Mouse (Mus musculus): ENCODE data around the gene Wdr66. TPM values are rescaled to one million over a fixed set of nuclear protein-coding genes. Genes with fewer than 3 reads are reported as not detected.
A peak's percentile ranks its signal among the peaks of the same experiment; 100 is the strongest.

The Wdr66 gene
- polyA plus RNA-seq, 1 experiment from 2014 or later, result 0.21 TPM

DNA sequence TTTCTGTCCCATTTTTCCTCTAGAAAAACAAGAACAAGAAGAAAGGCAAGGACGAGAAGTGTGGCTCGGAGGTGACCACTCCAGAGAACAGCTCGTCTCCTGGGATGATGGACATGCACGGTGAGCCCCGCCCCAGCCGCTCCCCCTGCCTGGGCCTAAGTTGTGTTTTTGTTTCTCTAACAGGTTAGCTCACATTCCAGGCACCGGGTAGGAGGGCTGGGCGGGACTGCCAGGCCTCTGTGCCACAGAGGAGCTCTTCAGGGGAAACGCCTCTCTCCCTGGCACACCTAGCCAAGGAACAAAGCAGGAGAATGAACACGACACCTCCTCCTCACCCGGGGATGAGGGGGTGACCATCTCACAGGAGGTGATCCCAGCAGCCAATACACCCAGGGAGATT is 104.0 kb downstream of the Wdr66 start:
- no peak overlapping the region for H3K4me2 ChIP-seq (ENCODE audit: low read depth, low read length)
- H3K27me3 ChIP-seq (ENCODE audit: insufficient read depth, low read length), result no peaks in the 10 kb centered on the region
- H3K9me3 ChIP-seq (ENCODE audit: low read length), result no peaks in the 10 kb centered on the region
- no peak overlapping the region for H3K4me3 ChIP-seq (ENCODE audit: low read depth, low read length)
- no peak overlapping the region for H3K27ac ChIP-seq (ENCODE audit: low read depth)
- peaks cover 50% of the 10 kb centered on the region for H3K36me3 ChIP-seq (replicated peaks; ENCODE audit: insufficient read depth, low read length)
- H3K4me1 ChIP-seq (ENCODE audit: insufficient read depth), result no peaks in the 10 kb centered on the region
- ATAC-seq (no peak), DNase-seq (no peak)
- TF ChIP-seq EP300 (IDR thresholded peaks at IDR 0.05; ENCODE audit: low read depth) (no peak), CTCF (IDR thresholded peaks at IDR 0.05; ENCODE audit: low read depth) (no peak)
- H3K9ac ChIP-seq (replicated peaks), result no peak overlapping the region
- 86% methylated on average over 11 of the region's 11 CpGs for WGBS (ENCODE audit: insufficient replicate concordance)

DNA sequence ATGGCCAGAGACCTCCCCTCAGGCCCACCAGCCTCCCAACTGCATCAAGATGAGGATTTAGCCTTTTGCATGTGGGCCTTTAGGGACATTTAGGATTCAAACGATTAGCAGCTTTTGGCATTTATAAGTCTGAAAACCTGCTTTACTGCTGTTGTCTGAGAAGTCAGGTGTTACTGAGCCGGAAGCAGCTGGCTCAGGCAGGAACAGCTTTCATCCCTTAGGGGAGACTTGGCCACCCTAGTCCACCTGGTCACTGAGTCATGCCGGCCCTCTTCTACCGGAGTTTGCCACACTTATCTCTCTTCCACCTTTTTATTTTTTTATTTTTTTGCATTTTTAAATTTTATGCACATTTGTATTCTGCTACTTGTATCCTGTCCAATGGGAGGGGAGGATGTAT is 105.4 kb downstream of the Wdr66 start:
- H3K27ac ChIP-seq (ENCODE audit: low read depth), result no peak overlapping the region
- DNase-seq (no peak), ATAC-seq (no peak)
- TF ChIP-seq CTCF (IDR thresholded peaks at IDR 0.05; ENCODE audit: low read depth), result no peak
- TF ChIP-seq EP300 (IDR thresholded peaks at IDR 0.05; ENCODE audit: low read depth), result no peak
- WGBS (ENCODE audit: insufficient replicate concordance), result 84% methylated on average over 4 of the region's 4 CpGs
- H3K9me3 ChIP-seq (ENCODE audit: low read length), result no peaks in the 10 kb centered on the region
- peaks cover 54% of the 10 kb centered on the region for H3K36me3 ChIP-seq (replicated peaks; ENCODE audit: insufficient read depth, low read length)
- H3K4me2 ChIP-seq (ENCODE audit: low read depth, low read length), result no peak overlapping the region
- H3K9ac ChIP-seq (replicated peaks), result no peak overlapping the region
- H3K27me3 ChIP-seq (ENCODE audit: insufficient read depth, low read length), result no peaks in the 10 kb centered on the region
- no peaks in the 10 kb centered on the region for H3K4me1 ChIP-seq (ENCODE audit: insufficient read depth)
- no peak overlapping the region for H3K4me3 ChIP-seq (ENCODE audit: low read depth, low read length)

DNA sequence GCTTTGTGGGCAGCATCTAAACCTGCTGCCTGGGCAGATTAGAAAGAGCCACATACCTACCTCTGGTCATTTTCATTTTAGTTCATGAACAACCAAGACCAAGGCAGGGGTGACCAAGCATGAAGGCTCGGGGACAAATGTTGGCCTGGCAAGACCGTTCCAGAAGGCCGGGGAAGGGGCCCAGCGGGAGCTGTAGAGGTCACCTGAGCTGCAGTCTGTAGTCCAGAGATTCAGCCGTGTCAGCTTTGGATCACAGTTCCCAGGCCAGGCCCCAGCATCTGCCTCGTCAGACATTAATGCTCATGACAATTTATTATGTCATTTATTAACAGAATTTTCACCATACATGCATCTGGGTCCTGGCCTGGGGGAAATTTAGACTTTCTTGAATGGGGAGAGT is 107.5 kb downstream of the Wdr66 start:
- no peak overlapping the region for H3K9ac ChIP-seq (replicated peaks)
- H3K27ac ChIP-seq (ENCODE audit: low read depth), result no peak overlapping the region
- H3K4me1 ChIP-seq (ENCODE audit: insufficient read depth), result no peaks in the 10 kb centered on the region
- no peak overlapping the region for H3K4me2 ChIP-seq (ENCODE audit: low read depth, low read length)
- no peaks in the 10 kb centered on the region for H3K27me3 ChIP-seq (ENCODE audit: insufficient read depth, low read length)
- ATAC-seq (no peak), DNase-seq (no peak)
- H3K9me3 ChIP-seq (ENCODE audit: low read length), result no peaks in the 10 kb centered on the region
- WGBS (ENCODE audit: insufficient replicate concordance), result 84% methylated on average over 6 of the region's 6 CpGs
- H3K4me3 ChIP-seq (ENCODE audit: low read depth, low read length), result no peak overlapping the region
- TF ChIP-seq CTCF (IDR thresholded peaks at IDR 0.05; ENCODE audit: low read depth) (no peak), EP300 (IDR thresholded peaks at IDR 0.05; ENCODE audit: low read depth) (no peak)
- peaks cover 58% of the 10 kb centered on the region for H3K36me3 ChIP-seq (replicated peaks; ENCODE audit: insufficient read depth, low read length)

DNA sequence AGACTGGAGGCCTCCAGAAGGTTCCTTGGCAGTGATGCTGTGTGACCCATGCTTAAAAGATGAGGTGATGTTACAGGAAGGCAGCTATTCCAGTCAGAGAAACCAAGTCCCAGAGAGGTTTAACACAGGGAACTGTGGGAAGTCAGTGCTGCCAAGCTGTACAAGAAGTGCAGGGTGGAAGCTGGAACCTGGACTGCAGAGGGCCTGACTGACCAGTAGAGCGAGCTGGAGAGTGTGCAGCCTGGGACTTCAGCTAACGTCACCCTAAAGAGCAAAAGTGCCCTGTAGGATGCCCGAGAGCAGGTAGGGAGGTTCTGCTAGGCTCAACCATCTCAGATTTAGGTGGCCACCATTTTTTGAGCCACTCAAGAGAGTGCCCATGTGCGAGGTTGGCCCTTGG is 111.0 kb downstream of the Wdr66 start:
- H3K36me3 ChIP-seq (replicated peaks; ENCODE audit: insufficient read depth, low read length), result peaks cover 42% of the 10 kb centered on the region
- TF ChIP-seq EP300 (IDR thresholded peaks at IDR 0.05; ENCODE audit: low read depth) (no peak), CTCF (IDR thresholded peaks at IDR 0.05; ENCODE audit: low read depth) (no peak)
- H3K9me3 ChIP-seq (ENCODE audit: low read length), result no peaks in the 10 kb centered on the region
- H3K4me2 ChIP-seq (ENCODE audit: low read depth, low read length), result no peak overlapping the region
- H3K27ac ChIP-seq (ENCODE audit: low read depth), result no peak overlapping the region
- DNase-seq, result no peak
- no peak overlapping the region for H3K4me3 ChIP-seq (ENCODE audit: low read depth, low read length)
- no peaks in the 10 kb centered on the region for H3K27me3 ChIP-seq (ENCODE audit: insufficient read depth, low read length)
- no peak for ATAC-seq
- H3K9ac ChIP-seq (replicated peaks), result no peak overlapping the region
- 81% methylated on average over 4 of the region's 4 CpGs for WGBS (ENCODE audit: insufficient replicate concordance)
- no peaks in the 10 kb centered on the region for H3K4me1 ChIP-seq (ENCODE audit: insufficient read depth)

DNA sequence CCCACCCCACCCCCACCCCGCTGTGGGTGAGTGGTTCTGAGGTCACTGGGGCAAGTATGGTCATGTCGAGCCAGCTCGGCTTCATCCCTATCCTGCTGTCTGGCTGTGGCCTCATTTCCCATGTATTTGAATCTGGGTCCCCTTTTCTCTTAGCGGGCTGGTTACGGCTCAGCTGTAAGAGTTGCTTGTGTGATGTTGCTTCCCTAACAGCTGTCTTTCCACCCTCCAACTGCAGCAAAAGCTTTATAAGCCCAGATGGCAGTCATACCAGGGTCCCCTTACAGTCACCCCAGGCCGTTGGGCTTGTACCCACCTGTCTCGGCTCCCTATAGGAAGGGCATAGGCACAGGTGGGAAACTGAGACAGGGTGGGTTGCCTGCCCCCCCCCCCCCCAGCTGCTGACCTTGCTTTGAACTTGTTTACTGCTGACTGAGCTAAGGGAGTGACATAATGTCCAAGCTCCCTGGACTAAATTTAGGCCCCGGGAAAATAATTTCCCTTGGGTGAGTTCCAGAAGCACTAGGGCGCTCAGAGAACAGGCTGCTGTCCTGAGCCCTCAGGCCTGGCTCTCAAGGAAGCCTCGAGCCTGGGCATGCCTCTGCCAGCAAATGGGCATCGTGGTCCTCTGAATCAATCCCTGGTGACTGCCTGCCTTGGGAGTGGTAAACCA is 112.5 kb downstream of the Wdr66 start:
- DNase-seq, result no peak
- no peaks in the 10 kb centered on the region for H3K9me3 ChIP-seq (ENCODE audit: low read length)
- ATAC-seq, result no peak
- H3K9ac ChIP-seq (replicated peaks), result no peak overlapping the region
- no peaks in the 10 kb centered on the region for H3K4me1 ChIP-seq (ENCODE audit: insufficient read depth)
- WGBS (ENCODE audit: insufficient replicate concordance), result 82% methylated on average over 11 of the region's 11 CpGs
- H3K4me2 ChIP-seq (ENCODE audit: low read depth, low read length), result no peak overlapping the region
- no peak overlapping the region for H3K4me3 ChIP-seq (ENCODE audit: low read depth, low read length)
- H3K36me3 ChIP-seq (replicated peaks; ENCODE audit: insufficient read depth, low read length), result peaks cover 39% of the 10 kb centered on the region
- no peak for TF ChIP-seq CTCF (IDR thresholded peaks at IDR 0.05; ENCODE audit: low read depth)
- TF ChIP-seq EP300 (IDR thresholded peaks at IDR 0.05; ENCODE audit: low read depth), result no peak
- no peaks in the 10 kb centered on the region for H3K27me3 ChIP-seq (ENCODE audit: insufficient read depth, low read length)
- no peak overlapping the region; the same call in 1 of the 2 replicates for H3K27ac ChIP-seq (ENCODE audit: low read depth)

DNA sequence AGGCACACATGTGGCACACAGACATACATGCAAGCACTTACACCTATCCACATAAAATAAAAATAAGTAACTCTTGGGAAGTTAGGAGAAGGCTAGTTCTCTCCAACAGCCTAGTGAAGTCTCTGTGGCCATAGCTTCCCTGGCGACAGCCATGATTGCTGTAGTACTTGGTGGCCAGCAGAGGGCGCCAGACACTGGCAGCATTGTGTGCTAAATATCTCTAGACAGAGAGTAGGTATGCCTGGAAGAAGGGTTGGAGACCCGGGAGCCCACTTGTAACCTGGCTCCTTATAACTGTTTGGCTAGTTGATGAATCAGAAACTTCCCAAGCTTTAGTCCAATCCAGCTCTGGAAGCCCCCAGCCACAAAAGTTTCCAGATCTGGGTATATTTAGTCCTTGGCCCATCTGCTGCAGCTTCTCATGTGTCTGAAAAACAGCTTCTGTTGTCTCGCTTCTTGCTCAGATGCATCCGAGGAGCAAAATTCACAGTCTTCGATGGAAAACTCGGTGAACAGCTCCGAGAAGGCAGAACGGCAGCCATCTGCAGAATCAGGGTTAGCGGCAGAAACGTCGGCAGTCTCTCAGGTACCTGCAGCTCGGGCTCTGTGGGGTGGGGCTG is 117.1 kb downstream of the Wdr66 start:
- H3K27me3 ChIP-seq (ENCODE audit: insufficient read depth, low read length), result no peaks in the 10 kb centered on the region
- peaks cover 45% of the 10 kb centered on the region for H3K36me3 ChIP-seq (replicated peaks; ENCODE audit: insufficient read depth, low read length)
- TF ChIP-seq CTCF (IDR thresholded peaks at IDR 0.05; ENCODE audit: low read depth), result peak; percentile 96
- TF ChIP-seq EP300 (IDR thresholded peaks at IDR 0.05; ENCODE audit: low read depth), result no peak
- no peak overlapping the region for H3K4me3 ChIP-seq (ENCODE audit: low read depth, low read length)
- H3K9me3 ChIP-seq (ENCODE audit: low read length), result no peaks in the 10 kb centered on the region
- ATAC-seq, result peak; percentile 17; the same call in 1 of the 2 replicates
- H3K27ac ChIP-seq (ENCODE audit: low read depth), result no peak overlapping the region
- no peak overlapping the region for H3K9ac ChIP-seq (replicated peaks)
- WGBS (ENCODE audit: insufficient replicate concordance), result 72% methylated on average over 13 of the region's 13 CpGs
- H3K4me1 ChIP-seq (ENCODE audit: insufficient read depth), result no peaks in the 10 kb centered on the region
- peak; percentile 63 for DNase-seq
- H3K4me2 ChIP-seq (ENCODE audit: low read depth, low read length), result no peak overlapping the region
